Mouse (Mus musculus) myocyte (in vitro differentiated cells): ENCODE results near the gene Gp1ba. TPM values are rescaled to one million over a fixed set of nuclear protein-coding genes. Genes with fewer than 3 reads are reported as not detected.
A peak's percentile ranks its signal among the peaks of the same experiment; 100 is the strongest.

Experiments
- H3K27me3 ChIP-seq: one replicate; pipeline ENCODE4 v1.6.1; 2011; ENCODE audit not compliant: control insufficient read depth, insufficient read depth, insufficient read length
- H3K36me3 ChIP-seq: one replicate; pipeline ENCODE4 v1.6.1; 2011; ENCODE audit not compliant: control insufficient read depth, insufficient read depth
- H3K4me2 ChIP-seq: one replicate; pipeline ENCODE4 v1.6.1; 2011; ENCODE audit warnings: low read depth, control low read depth
- H3K4me3 ChIP-seq: one replicate; pipeline ENCODE4 v1.5.1; 2011; ENCODE audit warnings: mild to moderate bottlenecking, control low read depth, moderate library complexity
- H3K79me2 ChIP-seq: one replicate; pipeline ENCODE4 v1.6.1; 2011; ENCODE audit not compliant: control insufficient read depth, insufficient read depth
- H3ac ChIP-seq: one replicate; pipeline ENCODE4 v1.6.1; 2011; ENCODE audit not compliant: control insufficient read depth, insufficient read length
- CEBPB ChIP-seq: IDR thresholded peaks from 2 replicates; pipeline ENCODE4 v1.6.1; 2011; ENCODE audit warnings: mild to moderate bottlenecking, moderate library complexity; ENCODE audit not compliant: poor library complexity, insufficient read depth, severe bottlenecking
- E2F4 ChIP-seq: IDR thresholded peaks from one replicate; pipeline ENCODE4 v1.6.1; 2011; ENCODE audit warnings: mild to moderate bottlenecking, control low read depth, moderate library complexity; ENCODE audit not compliant: insufficient read depth
- MAX ChIP-seq: IDR thresholded peaks from one replicate; pipeline ENCODE4 v1.6.1; 2011; ENCODE audit warnings: low read depth, mild to moderate bottlenecking, control low read depth
- MYOD1 ChIP-seq, 3 experiments: IDR thresholded peaks; one replicate each; pipeline ENCODE4 v1.6.1; 2011; ENCODE audit warnings: control low read depth in 2 of 3, low read depth in 2 of 3, mild to moderate bottlenecking in 2 of 3, moderate library complexity in 1 of 3; ENCODE audit not compliant: insufficient read length in 2 of 3, control insufficient read depth in 1 of 3
- MYOG ChIP-seq, 3 experiments: IDR thresholded peaks; one replicate each; pipeline ENCODE4 v1.6.1; 2011; ENCODE audit warnings: control low read depth in 2 of 3, low read depth in 2 of 3, mild to moderate bottlenecking in 2 of 3; ENCODE audit not compliant: insufficient read length in 2 of 3, control insufficient read depth in 1 of 3, insufficient read depth in 1 of 3
- POLR2A ChIP-seq: IDR thresholded peaks from one replicate; pipeline ENCODE4 v1.6.1; 2011; ENCODE audit warnings: low read depth, mild to moderate bottlenecking, control low read depth, moderate library complexity; ENCODE audit not compliant: insufficient read length
- POLR2AphosphoS2 ChIP-seq: IDR thresholded peaks from one replicate; pipeline ENCODE4 v1.6.1; 2011; ENCODE audit warnings: low read depth, control low read depth; ENCODE audit not compliant: insufficient read length
- REST ChIP-seq: IDR thresholded peaks from one replicate; pipeline ENCODE4 v1.6.1; 2011; ENCODE audit warnings: mild to moderate bottlenecking, control low read depth, moderate library complexity; ENCODE audit not compliant: insufficient read depth, insufficient read length
- SRF ChIP-seq: IDR thresholded peaks from one replicate; pipeline ENCODE4 v1.6.1; 2011; ENCODE audit warnings: low read depth; ENCODE audit not compliant: control insufficient read depth, insufficient read length
- TCF12 ChIP-seq: IDR thresholded peaks from one replicate; pipeline ENCODE4 v1.6.1; 2011; ENCODE audit warnings: mild to moderate bottlenecking, control low read depth; ENCODE audit not compliant: poor library complexity, insufficient read depth, severe bottlenecking
- TCF3 ChIP-seq: IDR thresholded peaks from one replicate; pipeline ENCODE4 v1.6.1; 2011; ENCODE audit warnings: low read depth, control low read depth; ENCODE audit not compliant: insufficient read length
- USF1 ChIP-seq: IDR thresholded peaks from one replicate; pipeline ENCODE4 v1.6.1; 2011; ENCODE audit warnings: low read depth, mild to moderate bottlenecking, control low read depth, moderate library complexity
- polyA plus RNA-seq: library from polyadenylated mRNA; unstranded; fragments of >200 nt; fragmentation: generic; extraction: Trizol; gene quantifications from one replicate; pipeline ENCODE4 v1.2.1, GENCODE M21; 2012; ENCODE audit warnings: missing spikeins

The Gp1ba gene
- polyA plus RNA-seq, 1 experiment, result 0.22 TPM

DNA sequence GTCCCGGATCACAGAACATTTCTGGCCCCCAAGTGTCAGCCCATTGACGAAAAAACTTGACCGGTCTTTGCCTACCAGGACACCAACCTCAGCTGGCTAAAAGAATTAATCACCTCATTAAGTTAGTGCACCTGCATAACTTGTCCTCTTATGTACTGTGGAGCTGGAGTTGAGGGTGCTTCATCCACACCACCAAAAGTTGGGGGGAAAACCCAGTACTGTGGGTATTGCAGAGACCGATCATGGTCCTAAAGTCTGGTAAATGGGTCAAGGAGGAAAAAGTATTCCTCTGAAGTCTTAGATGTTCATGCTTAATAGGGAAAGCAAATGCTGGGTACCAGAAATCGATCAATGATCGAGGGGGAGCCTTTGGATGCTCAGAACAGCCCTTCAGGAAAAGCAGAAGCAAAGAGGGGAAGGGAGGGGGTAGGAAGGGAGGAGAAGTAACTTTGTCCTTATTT is 14.0 kb downstream of the Gp1ba start:
- Histone ChIP-seq H3K79me2 (peaks cover 58% of the 10 kb centered on the region), H3K4me3 (peak overlapping the region; percentile 94), H3K27me3 (no peaks in the 10 kb centered on the region), H3ac (peak overlapping the region; percentile 88), H3K4me2 (peak overlapping the region; percentile 99), H3K36me3 (peaks cover 36% of the 10 kb centered on the region)
- peak; percentile 6 for TF ChIP-seq POLR2AphosphoS2
- TF ChIP-seq MYOG (IDR thresholded peaks at IDR 0.05; ENCODE audit: control insufficient read depth in 1 of 3, insufficient read depth in 1 of 3, insufficient read length in 2 of 3, low read depth in 2 of 3), result no peak

DNA sequence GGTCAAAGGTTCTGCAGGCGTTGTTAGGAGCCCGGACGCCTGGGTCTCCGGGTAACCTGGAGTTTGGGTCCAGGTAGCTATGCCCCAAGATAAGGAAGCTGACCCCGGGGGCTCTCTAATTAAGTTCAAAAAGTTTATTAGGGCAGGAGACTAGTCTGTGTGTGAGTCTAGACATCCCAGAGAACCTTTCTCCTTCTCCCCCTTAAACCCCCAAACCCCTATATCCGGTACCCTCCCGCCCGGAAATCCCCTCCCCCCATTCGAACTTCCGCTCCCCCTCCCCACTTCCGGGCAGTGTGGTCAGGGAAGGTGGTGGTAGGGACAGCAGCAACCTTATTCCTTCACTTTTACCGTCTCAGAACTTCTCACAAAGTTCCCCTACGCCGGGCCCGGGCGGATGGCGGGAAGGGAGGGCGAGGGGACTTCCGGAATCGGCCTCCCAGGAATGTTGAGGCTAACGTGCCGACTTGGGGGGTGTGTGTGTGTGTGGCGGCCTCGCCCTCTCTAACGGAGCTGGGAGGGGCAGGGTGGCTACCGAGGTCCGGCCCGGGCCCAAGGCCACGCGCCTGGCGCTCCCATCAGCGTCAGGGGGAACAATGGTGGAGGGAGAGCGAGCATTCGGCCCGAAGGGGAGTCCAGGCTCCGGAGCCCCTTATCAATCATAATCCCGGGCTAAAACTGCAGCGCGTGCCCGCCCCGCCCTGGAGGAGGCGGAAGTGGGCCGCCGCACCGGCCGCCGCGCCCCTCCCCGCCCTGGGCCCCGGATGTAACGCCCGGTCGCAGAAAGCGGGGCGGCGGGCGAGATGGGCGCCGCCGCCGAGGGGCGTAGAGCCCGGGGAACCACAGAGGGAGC is 14.6 kb downstream of the Gp1ba start:
- Histone ChIP-seq H3K4me2 (peak overlapping the region; percentile 99), H3K36me3 (peaks cover 36% of the 10 kb centered on the region), H3K79me2 (peaks cover 64% of the 10 kb centered on the region)

DNA sequence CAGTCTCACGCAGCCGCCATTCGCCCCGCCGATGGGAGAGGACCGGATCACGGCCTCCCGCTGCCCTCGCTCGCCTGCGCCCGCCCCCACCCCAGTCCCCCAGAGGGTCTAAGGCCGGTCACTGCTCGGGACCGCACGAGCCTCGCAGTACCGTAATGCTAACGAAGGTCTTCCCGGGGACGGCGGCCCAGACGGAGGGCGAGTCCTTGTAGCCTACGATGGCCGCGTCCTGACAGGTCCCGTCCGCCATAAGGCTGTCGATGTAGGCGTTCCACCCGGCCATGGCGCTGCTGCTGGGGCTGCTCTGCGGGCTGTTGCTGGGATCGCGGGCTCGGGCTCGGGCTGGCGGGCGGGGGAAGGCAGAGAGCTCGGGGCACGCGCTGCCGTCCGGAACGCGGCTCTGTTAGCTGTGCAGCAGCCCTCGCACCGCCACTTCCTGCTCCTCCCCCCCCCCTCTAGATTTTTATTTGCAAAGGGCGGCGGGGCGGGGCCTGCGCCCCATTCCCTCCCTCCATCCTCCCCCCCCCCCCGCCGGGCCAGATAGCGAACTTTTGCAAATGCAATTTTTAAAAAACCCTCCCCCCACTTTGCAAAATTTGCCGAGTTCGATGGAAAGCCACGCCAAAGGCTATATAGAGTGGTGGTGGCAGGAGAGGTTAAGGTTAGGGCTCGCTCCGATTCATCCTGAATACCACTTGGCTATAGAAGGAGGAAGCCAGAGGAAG is 15.4 kb downstream of the Gp1ba start, which contains the start of gene Pfn1:
TSS of gene Pfn1 (minus strand) at position 447 of the 725 bp plus-strand sequence.
- Histone ChIP-seq H3K36me3 (peaks cover 30% of the 10 kb centered on the region), H3K79me2 (peaks cover 72% of the 10 kb centered on the region), H3ac (peak within 1 kb of the TSS; percentile 88), H3K27me3 (no peaks in the 10 kb centered on the region), H3K4me2 (peak within 1 kb of the TSS; percentile 97), H3K4me3 (peak within 1 kb of the TSS; percentile 94)
- no peak for TF ChIP-seq USF1
- peak; percentile 17 for TF ChIP-seq TCF3
- no peak for TF ChIP-seq CEBPB
- TF ChIP-seq E2F4, result no peak
- TF ChIP-seq POLR2AphosphoS2, result peak; percentile 95
- no peak for TF ChIP-seq SRF
- TF ChIP-seq TCF12, result no peak
- peak in 1 of 3 experiments; percentile 15 for TF ChIP-seq MYOG (IDR thresholded peaks at IDR 0.05; ENCODE audit: control insufficient read depth in 1 of 3, insufficient read depth in 1 of 3, insufficient read length in 2 of 3, low read depth in 2 of 3)
- peak; percentile 78 for TF ChIP-seq POLR2A
- peak; percentile 66 for TF ChIP-seq REST
- peak in 1 of 3 experiments; percentile 42 for TF ChIP-seq MYOD1 (IDR thresholded peaks at IDR 0.05; ENCODE audit: control insufficient read depth in 1 of 3, insufficient read length in 2 of 3, low read depth in 2 of 3)
- no peak for TF ChIP-seq MAX

More for the DNA sequence above, 14.6 kb downstream of the Gp1ba start:
- TF ChIP-seq POLR2A (peak; percentile 19), USF1 (no peak)
- H3K27me3 ChIP-seq, result no peaks in the 10 kb centered on the region
- peak overlapping the region; percentile 94 for H3K4me3 ChIP-seq
- peak overlapping the region; percentile 88 for H3ac ChIP-seq

DNA sequence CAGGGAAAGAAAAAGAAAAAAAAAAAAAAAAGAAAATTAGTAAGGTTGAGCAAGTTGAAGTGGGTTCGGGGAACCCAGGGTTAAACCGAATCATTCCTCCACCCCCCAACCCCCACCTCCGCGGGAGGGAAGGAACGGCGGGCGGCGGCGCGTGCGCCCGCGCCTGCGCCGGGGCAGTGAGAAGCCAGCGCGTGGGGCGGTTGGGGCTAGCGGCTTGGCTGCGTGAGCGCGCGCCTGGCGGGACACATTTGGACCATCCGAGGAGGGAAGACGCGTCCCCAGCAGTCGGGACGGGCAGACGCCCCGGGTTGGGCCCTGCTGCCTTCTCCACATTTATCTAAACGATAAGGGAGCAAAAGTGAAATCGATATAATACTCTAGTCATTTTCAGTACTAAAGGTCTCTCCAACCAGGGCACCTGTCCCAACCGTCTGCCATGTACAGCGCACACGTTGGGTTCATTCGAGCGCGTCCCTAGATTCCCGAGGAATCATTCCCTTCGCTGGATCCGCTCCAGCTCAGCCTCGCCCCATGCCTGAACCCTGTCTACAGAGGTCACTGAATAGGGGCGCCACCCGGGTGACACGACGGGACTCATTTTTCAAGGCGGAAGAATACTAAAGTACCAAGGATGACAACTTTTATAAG is 16.1 kb downstream of the Gp1ba start:
- Histone ChIP-seq H3K4me2 (peak overlapping the region; percentile 97), H3K79me2 (peaks cover 74% of the 10 kb centered on the region)

More for the DNA sequence above, 16.1 kb downstream of the Gp1ba start:
- no peak for TF ChIP-seq USF1
- peak; percentile 16 for TF ChIP-seq E2F4
- no peak for TF ChIP-seq TCF3
- peak; percentile 79 for TF ChIP-seq POLR2AphosphoS2
- no peak for TF ChIP-seq SRF
- TF ChIP-seq MYOD1 (IDR thresholded peaks at IDR 0.05; ENCODE audit: control insufficient read depth in 1 of 3, insufficient read length in 2 of 3, low read depth in 2 of 3), result peak in 1 of 3 experiments; percentile 11
- peak; percentile 80 for TF ChIP-seq POLR2A
- H3ac ChIP-seq, result peak overlapping the region; percentile 88
- peak overlapping the region; percentile 94 for H3K4me3 ChIP-seq
- H3K27me3 ChIP-seq, result no peaks in the 10 kb centered on the region
- H3K36me3 ChIP-seq, result peaks cover 24% of the 10 kb centered on the region
